Mouse (Mus musculus): ENCODE data around the gene Ccdc167.

Ccdc167 gene

DNA sequence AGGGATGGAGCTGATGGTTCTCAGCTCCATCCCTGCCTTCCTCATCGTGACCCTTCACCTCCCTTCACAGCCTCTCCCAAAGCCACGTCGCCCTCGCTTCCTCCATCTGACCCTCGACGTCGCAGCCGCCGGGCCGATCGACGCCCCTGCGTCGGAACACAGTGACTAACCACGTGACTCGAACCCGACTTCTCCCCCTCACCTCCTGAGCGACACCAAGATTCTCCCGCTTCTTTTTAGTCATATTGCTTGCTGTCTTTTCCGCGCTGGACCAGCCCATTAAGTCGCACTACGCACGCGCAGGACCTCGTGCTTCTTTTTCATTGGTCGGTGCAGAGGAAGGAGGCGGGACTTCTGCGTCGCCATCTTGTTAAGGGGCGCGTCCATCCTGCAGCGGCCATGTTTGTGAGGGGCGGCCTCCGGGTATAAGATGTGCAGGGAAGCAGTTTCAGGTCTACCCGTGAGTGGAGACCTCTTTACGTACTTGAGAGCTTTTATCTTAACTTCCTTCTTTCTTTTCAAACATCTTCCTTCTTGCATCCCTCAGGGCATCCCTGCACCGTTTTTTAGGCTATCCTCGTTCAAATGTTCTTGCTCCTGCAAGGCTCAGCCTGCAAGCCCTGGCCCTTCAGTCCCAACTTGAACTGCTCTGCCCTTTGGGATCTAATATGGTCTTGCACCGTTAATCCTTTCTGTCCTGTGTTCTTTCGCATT, at the start of gene Ccdc167:
Gene Ccdc167 (minus strand): TSS at position 313 of the 714 bp plus-strand sequence.
- DNase-seq (ENCODE audit: extremely low read depth, low read depth) = peak; percentile 94

GRCm38 (mm10) chr17:29765380-29765779, 48.5 kb upstream of the Ccdc167 start:
- DNase-seq (ENCODE audit: extremely low read depth, low read depth) = no peak

- DNase-seq (ENCODE audit: extremely low read depth, low read depth) = peak; percentile 59
These were observed 45.7 kb upstream of the Ccdc167 start for GRCm38 (mm10) chr17:29762551-29762950.

DNA sequence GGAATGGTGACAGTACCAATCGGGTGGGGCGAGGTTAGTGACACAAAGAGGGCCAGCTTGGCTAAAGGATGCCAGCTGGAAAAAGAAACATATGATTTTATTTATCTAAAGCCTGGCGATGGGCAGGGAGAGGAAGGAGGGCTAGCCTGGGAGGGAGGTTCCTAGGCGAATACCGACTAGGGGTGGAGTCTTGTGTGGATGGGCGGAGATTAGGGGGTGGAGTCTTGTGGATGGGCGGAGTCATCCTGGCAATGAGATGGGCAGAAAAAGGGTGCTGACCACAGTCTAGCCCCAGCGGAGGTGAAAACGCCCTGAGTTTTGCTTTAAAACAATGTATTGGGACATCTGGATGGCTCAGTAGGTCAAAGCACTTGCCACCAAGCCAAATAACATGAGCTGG, 45.1 kb upstream of the Ccdc167 start:
- no peak for DNase-seq (ENCODE audit: extremely low read depth, low read depth)

- no peak for DNase-seq (ENCODE audit: extremely low read depth, low read depth)
These were observed 43.8 kb upstream of the Ccdc167 start for GRCm38 (mm10) chr17:29760404-29761375.

GRCm38 (mm10) chr17:29759963-29760362, 43.1 kb upstream of the Ccdc167 start:
- no peak for DNase-seq (ENCODE audit: extremely low read depth, low read depth)

GRCm38 (mm10) chr17:29756381-29756780, 39.5 kb upstream of the Ccdc167 start:
- DNase-seq (ENCODE audit: extremely low read depth, low read depth) = no peak

DNA sequence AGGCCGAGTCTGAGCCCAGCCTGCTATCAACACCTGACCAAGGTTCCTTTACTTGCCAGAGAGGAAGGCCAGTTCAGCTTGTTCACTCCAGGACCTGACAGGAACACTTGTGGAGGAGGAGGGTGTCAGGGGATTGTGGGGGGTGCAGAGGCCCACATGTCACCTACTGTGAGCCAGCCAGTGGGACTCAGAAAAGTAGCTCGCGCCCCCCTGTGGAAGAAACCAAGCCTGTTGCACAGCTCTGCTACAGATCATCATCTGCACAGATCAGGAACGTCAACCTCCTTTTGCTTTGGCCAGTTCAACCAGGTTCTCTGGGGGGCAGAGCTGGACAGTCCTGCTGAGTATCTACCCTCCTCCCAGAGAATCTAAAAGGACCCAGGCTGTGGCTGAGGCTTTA, 37.7 kb upstream of the Ccdc167 start:
- no peak for DNase-seq (ENCODE audit: extremely low read depth, low read depth)

DNA sequence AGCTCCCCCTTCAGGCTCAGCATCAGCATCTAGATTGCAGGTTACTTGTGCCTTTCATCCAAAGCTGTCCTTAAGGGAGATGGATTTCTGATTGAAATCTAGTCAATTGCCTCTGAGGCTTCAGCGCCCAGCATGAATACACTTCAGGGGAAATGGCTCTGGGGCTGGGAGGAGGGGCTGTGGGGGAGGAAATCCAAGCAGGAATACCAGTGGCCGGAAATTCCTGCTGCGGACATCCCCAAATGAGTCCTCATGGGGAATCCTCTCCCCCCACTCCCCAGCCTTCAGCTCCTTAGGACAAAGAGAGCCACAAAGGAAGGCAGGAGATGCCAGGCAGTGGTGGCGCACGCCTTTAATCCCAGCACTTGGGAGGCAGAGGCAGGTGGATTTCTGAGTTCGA, 30.6 kb upstream of the Ccdc167 start:
- no peak for DNase-seq (ENCODE audit: extremely low read depth, low read depth)

DNA sequence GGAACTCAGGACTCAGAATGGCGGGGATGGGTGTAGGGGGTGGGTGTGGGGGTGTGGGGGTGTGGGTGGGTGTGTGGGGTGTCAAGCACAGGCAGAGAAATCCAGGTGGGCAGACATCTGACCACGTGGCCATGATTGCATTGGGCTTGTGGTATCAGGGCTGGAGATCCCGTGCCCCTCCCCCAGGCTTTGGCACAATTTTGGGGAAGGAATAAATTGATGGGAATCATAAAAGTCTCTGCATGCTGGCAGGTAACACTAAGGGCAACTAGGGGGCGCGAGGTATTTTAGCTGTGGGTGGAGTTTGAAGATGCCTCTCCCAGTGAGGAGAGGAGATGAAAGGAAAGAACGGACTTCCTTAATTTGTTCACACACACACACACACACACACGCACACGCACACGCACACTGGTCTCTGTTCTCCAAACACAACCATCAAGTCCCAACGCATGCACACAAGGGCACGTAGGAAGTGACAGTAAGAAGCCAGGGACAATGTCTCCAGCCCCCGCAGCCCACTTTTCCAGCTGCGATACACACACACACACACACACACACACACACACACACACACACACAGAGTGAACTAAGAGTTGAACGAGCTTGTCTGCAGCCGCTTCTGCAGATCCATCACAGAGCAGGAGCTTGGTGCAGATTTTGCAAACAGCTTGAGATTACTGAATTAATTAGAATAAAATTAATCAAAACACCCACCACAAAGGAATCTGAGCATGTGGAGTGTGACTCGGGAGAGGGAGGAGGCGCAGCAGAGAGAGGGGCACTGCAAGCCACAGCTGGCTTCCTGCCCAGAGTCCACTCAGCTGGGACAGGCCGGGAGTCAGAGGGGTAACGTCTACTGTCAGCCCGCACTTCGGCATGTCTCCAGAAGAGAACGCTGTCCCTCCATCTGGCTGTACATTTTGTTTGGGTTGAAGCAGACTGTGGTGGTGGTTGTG, 21.3 kb upstream of the Ccdc167 start:
- DNase-seq (ENCODE audit: extremely low read depth, low read depth) = no peak

- DNase-seq (ENCODE audit: extremely low read depth, low read depth) = no peak
These were observed 19.7 kb upstream of the Ccdc167 start for GRCm38 (mm10) chr17:29736448-29737014.

- DNase-seq (ENCODE audit: extremely low read depth, low read depth) = no peak
These were observed 15.7 kb upstream of the Ccdc167 start for GRCm38 (mm10) chr17:29732522-29732921.

DNA sequence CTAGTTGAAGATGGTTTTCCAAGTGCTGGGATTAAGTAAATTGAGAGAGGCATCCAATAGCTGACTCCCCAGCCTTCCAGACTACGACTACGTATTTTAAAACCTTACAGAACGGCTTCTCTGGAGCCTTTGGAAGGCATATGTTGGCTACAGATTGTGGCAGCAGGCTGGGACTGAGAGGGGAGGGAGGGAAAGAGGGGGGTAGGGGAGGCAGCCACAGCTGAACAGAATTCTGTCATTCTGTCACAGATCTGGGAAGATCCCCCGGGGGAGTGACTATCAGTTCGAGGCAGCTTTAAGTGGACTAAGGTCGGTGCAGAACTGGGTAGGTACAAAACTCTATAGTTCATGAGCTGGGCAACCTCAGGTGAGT, 15.1 kb upstream of the Ccdc167 start:
- no peak for DNase-seq (ENCODE audit: extremely low read depth, low read depth)

DNA sequence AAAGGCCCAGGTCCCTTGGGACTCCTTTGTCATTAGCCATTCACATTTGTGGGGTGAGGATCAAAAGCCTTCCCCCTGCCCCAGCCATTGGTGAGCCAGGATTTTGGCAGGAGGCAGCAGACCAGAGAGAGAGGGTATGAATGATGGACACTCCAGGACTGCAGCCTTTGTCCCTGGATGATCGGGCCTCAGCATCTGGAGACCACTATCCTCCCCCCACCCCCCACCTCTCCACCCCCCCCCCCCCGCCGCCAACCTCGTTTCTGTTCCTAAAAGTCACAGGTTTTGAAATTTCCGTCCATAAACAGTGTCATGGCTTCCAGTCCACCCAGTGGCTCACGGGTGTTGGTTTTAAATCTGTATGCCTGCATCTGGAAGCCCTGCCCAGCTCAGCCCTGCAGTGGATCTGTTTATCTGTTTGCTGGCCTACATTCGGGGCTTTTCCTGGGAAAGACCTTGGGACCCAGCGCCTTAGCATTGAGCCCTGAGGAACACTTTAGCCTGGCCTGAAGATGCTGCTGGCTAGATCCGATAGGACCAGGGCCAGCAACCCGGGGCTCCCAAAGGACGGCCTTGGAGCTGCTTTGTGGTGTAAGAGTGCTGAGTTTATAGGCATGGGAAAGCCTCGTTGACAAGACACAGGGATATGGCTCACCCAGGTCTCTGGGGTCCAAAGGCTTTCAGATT, 14.6 kb upstream of the Ccdc167 start:
- DNase-seq (ENCODE audit: extremely low read depth, low read depth) = no peak

- DNase-seq (ENCODE audit: extremely low read depth, low read depth) = no peak
These were observed 13.8 kb upstream of the Ccdc167 start for GRCm38 (mm10) chr17:29730510-29731265.

DNA sequence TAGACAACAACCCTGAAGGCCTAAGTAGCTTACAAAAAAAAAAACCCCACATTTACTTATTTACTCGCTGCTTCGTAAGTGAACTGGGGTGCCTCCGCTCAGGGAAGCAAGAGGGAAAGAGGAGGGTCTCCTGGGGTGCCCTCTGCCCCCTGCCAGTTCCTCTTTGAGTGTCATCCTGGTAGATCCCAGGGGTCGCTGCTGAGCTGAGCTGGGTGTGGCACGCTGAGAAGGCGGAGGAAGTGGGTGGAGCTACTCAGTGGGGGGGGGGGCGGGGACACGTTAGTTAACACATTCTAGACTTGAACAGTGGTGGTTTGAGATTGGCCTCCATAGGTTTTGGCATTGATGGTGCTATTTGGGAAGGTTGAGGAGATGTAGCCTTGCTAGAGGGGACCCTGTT, 11.2 kb upstream of the Ccdc167 start:
- no peak for DNase-seq (ENCODE audit: extremely low read depth, low read depth)

DNA sequence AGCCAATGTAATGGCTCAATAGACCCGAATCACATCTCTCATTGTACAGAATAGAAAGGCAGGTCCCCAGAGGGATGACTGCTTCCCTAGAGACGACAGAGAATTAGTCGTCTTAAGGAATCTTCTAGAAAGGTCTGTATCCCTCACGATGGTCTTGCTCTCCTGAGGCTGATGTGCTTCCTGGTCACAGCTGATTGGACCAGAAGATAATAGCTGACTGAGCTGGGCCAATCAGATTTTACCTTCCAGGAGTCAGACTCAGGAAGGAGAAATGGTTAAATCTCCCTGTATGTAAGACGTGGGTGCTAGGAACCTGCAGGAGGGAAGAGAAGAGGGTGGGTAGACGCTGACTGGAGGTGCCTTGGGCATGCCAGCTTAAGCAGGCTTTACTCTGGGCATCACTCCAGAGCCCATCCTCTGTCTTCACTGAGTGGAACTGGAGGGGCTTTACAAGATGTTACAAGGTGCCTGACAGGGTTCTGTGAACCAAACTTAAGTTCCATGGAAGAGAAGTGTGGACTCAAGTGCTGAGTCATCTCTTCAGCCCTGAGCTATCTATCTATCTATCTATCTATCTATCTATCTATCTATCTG, 8.3 kb upstream of the Ccdc167 start:
- DNase-seq (ENCODE audit: extremely low read depth, low read depth) = no peak

DNA sequence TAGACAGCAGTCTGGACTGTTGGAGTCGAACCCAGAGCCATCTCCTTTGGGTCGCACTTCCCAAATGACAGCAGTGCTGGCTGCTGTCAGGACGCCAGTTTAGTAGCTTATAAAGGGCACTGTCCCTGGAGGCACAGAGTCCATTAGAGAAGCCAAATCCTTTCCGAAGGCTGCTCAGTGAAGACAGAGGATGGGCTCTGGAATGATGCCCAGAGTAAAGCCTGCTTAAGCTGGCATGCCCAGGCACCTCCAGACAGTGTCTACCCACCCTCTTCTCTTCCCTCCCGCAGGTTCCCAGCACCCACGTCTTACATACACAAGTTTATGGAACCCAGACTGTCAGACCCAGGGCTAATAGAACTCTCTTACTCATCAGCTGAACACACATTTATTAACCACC, 7.8 kb upstream of the Ccdc167 start:
- DNase-seq (ENCODE audit: extremely low read depth, low read depth) = no peak

DNA sequence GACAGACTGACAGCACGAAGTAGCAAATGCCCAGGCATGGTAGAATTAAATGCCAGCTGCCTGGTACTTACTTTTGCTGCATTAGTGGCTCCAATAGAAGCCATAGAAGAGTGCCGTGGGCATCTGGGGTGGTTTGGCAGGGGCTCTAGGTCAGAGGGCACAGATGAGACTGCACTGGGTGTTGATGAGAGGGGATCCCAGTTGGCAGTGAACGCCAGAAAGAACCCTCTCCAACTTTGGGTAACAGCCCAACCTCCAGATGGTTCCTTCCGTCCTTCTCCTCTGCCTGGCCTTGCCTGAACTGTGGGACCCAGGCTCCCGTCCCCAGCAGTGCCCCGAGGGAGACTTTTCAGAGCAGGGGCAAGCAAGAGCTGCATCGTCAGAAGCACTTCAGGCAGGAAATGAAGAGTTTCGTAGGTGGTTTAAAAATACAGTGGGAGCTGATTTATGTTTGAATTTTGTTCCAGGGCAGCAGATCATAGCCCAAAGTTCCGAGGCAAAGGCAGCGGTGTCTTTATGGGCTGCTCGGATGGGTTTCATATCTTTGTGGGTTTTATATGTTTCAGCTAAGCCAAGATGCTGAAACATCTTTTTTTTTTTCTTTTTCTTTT, 4.0 kb upstream of the Ccdc167 start:
- DNase-seq (ENCODE audit: extremely low read depth, low read depth) = no peak
